Mouse (Mus musculus): ENCODE measurements at regions not wholly inside any gene's neighbourhood (a gene's known extent, or its start where the extent isn't known, plus 50 kb on each side); places are given as distances from the start of the nearest gene placed in this dataset.

DNA sequence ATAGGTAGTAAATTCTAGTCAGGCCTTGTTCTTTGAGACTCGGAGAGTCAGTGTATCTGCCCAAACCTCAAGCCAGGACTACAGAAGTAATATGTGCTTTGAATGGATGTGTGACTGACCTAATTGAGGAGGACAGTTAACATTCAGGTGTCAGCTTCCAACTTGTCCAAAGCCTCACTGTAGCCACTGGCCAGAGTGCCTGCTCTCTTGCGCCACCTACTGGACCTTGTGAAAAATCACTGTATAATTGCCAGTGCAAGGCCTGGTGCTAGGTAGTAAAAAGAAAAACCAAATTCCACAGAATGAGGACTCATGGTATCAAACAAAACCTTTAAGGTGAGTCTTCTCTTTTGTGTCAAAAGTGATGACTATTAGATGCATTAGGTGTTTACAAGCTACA is 933.6 kb upstream of the Lrrc6 start:
- DNase-seq = no peak

DNA sequence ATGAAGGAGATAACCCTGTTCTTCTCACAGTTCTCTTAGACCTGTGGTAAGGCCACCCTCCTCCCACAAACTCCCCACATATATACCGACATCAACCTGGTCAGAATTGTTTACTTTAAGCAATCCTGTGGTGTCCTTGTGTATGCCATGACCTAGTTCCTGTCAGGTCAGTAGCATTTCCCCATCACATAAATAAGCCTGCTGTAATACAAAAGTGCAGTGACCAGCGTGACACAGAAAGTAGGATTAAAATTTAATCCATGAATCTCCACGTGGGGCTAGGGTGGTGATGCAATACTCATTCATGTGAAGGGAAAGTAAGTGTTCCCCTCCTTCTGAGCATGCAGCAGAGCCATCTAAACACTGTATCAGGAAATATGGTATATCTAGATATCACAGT is 923.2 kb upstream of the Lrrc6 start:
- no peak for DNase-seq

- DNase-seq = no peak
Observed at GRCm38 (mm10) chr15:67422277-67422953, 921.7 kb upstream of the Lrrc6 start.

DNA sequence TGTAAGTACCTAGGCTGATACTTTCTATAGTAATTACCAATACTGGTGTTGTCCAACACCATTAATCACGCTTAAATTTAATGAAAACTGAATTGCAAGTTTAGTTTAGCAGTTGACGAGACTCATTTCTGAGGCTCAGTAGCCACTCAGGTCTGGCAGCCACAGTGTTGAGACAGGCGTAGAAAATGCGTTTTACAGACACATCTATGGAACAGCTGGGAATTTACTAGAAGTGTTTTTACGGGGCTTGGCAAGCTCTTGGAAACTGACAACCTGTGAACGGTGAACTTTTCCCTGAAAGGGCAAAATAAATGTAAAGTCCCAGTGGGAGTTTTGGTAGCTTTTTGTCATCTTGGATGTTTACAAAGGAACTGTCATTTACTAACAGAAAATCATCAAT is 920.1 kb upstream of the Lrrc6 start:
- DNase-seq = no peak

- no peak for DNase-seq
Observed at GRCm38 (mm10) chr15:67419733-67420132, 919.0 kb upstream of the Lrrc6 start.

- DNase-seq = no peak
Observed at GRCm38 (mm10) chr15:67417742-67418163, 917.0 kb upstream of the Lrrc6 start.

DNA sequence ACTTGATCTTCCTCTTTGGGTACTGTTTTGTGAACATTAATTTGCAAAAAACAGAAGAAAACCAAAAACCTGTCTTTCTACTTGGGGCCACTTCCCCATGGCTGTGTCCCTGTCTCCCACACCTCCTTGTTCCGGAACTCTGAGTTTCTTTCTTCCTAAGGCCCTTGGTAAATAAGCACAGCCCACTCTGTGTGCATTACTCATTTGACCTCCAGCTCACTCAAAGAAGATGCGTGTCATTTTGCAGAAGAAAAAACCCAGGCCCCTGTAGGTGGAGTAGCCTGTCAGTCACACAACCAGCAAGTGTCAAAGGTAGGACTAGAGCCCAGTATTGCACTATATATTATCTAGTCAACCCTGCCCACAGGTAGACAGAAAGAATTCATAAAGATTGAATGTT is 915.1 kb upstream of the Lrrc6 start:
- DNase-seq = no peak

- no peak for DNase-seq
Observed at GRCm38 (mm10) chr15:67414371-67414930, 913.7 kb upstream of the Lrrc6 start.

DNA sequence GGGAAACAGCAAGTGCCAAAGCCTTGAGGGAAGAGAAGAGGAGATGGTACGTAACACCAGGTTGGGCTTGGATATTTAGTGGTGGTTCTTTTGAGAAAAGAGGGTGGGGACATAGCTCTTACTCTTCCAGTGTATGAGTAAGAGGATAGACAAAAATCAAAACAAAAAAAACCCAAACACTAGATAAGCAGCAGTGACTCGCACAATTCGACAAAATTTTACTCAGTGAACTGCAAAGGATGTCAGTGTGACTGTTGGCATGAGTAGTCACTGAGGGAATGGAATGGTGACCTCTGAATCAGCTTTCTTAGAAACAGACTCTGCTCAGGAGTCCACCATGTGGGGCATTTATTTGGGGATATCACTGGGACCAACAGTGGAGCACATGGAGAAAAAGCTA is 912.9 kb upstream of the Lrrc6 start:
- no peak for DNase-seq

DNA sequence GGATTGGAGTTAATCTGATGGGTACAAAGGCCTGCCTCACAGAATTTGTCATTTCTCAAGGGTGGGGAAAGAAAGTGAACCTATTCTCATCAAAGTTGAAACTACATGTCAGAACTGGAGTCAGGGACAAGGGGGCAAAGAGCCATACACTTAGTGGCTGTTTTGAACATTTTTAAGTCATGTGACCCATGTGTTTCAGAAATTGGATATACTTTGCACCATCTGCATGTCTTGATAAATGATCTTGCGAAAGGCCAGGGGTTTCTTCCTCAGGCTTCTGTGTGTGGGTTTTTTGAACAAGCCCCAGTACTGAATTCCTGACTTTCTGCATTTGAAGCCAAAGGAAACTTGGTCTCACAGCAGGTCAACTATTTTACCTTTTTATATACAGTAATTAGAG is 911.7 kb upstream of the Lrrc6 start:
- DNase-seq = no peak

GRCm38 (mm10) chr15:67411657-67412056 is 910.9 kb upstream of the Lrrc6 start:
- DNase-seq = no peak

DNA sequence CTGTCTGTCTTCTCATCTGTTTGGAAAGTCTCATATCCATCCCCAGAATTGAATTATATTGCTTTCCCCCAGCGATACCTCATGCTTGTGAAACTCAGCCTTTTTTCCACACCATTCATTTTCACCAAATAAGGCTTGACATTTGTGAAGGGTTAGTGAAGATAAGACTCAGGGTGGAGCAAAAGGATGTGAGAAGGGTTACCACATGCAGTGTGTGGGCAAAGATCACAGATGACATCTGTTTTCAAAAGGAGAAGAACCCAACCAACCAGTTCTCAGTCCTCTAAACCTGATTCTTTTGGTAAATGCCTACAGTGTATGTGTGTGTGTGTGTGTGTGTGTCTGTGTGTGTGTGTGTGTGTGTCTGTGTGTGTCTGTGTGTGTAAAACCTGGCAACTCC is 909.3 kb upstream of the Lrrc6 start:
- no peak for DNase-seq

- DNase-seq = no peak
Observed at GRCm38 (mm10) chr15:67408871-67409559, 908.3 kb upstream of the Lrrc6 start.

GRCm38 (mm10) chr15:67407244-67407643 is 906.5 kb upstream of the Lrrc6 start:
- no peak for DNase-seq

DNA sequence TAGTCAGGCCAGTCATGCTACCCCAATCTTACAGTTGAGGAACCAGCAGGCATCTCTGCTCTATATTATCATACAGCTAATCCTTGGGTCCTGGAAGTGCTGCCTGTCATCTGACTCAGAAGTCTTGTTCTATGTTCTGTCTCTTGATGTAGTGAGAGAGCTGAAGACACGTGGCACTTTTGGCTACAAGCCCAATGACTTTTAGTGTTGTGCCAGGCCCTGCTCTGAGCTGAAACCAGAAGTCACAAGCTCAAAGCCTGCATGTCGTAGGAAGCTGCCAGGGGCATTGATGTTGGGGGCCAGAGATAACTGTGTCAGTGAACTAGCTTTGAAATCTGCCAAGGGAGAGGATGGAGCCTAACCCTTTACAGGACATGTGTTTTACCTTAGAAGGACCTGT is 904.8 kb upstream of the Lrrc6 start:
- DNase-seq = no peak

- DNase-seq = no peak
Observed at GRCm38 (mm10) chr15:67405011-67405410, 904.3 kb upstream of the Lrrc6 start.

DNA sequence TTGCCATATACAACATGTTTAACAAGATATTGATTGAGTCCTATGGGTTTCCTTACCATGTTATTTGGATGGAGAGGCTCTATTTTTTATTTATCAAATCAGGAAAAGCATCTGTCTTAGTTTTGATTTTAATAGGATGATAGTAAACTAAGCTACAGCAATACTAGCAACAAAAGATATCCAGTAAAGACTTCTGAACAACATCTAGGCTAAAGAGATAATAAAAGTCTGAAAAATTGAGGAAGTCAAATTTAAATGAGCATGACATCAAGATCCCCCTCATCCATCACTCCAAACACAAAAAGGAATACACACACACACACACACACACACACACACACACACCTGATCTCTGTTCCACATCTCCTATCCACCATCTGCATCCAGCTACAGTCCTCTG is 901.6 kb upstream of the Lrrc6 start:
- DNase-seq = no peak

DNA sequence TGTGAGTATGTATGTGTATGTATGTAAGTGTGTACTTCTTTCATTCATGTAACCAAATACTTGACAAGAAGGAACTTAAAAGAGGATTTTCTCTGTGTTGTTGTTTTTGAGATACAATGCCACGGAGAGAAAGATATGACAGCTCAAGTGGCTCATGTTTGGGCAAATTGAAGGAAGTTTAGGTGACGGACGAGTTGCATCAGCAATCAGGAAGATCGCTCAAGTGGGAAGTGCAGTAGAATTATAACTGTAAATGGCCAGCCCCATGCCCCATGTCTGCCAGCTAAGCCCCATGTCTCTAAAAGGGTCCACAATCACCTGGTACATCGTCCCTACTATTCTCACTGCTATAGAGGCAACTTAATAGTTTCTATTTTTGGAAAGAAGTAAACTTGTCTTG is 896.6 kb upstream of the Lrrc6 start:
- no peak for DNase-seq

GRCm38 (mm10) chr15:67395114-67395513 is 894.4 kb upstream of the Lrrc6 start:
- DNase-seq = no peak

- no peak for DNase-seq
Observed at GRCm38 (mm10) chr15:67391918-67392317, 891.2 kb upstream of the Lrrc6 start.

DNA sequence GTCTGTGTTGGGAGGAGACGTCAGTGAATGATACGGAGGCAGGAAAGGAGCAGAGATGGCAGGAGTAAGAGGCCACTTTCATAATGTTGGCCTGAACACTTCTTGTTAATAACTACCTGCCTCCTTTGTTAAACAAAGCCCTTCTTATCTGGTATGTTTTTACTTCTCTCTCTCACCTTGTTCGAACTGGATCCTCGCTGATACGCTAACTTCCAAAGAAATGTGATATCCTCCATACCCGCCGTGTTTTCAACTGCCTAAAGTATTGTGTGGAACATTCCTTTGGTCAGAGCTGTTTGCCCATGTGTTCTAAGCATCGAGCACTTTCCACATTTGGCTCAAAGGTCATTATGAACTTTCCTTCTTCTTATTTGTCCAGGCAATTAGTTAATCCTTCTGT is 887.8 kb upstream of the Lrrc6 start:
- no peak for DNase-seq

DNA sequence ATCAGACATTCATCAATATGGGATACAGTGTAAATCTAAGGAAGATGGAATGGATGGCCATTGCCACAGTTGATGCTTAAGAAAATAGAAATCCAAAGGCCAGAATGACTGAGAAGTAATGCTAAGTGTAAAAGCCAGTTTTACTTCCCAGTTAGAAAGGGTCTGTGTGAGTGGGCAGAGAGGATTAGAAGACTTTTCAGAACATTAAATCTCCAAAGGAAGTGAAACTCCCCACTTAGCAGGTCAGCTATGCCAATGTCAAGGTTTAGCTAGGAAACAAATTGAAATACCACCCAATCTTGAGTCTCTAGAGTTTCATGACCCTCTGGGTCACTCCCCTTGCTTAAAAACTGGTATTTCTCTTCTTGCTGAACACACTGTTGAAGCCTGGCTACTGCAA is 886.2 kb upstream of the Lrrc6 start:
- no peak for DNase-seq

DNA sequence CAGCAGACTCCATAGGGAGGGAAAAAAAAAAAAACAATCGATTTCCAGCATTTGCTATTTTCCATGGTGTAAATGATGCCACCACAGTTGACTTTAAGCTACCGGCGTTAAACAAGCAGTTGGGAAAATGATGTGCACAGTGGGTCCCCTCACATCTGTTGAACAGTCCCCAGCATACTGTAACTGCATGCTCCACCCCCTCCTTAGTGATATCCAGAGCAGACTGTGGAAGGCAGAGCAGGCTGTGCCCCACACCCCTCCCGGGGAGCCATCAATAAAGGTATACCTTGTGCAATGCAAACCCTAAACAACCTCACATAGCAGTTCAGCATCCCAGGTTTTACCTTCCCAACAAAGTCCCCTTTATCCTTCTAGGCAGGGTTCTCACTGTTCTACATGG is 872.9 kb upstream of the Lrrc6 start:
- DNase-seq = no peak

DNA sequence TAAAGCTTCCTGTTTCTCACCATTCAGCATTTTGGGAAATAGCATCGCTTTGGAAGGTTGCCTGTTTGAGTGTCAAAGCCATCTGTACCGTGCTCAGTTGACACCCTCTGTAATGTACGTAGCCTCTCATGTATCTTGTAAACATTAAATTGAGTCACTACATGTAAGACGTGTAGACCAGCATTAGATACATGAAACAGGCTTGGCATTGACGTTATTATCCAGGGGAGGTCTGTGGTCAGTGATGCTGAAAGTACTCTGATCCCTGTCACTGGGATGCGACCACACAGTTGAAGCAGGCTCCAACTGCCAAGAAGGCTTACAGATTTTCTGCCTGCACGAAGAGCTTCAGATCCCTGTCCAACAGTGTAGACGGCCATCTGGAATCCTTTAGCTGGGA is 872.3 kb upstream of the Lrrc6 start:
- no peak for DNase-seq
